31 mouse cellular contexts compared by ENCODE assay signal in the genomic region with DNA sequence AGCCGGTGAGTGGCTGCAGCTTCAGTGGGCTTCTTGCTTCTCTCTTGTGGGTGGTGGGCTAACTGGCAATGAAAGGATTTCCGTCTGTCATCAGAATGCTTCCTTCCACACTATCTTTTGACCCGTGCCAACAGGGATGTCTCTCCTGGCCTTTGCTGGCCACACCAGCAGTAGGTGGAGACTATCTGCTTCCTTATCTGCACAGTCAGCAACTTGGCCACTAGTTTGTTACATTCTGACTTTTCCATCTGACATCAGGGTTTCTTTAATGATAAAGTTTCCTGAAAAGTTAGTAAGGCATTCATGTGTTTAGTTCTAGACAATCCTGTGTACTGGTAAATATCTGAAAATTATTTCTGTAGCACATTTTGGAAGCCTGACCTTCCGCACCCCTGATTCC. TPM values are rescaled to one million over a fixed set of nuclear protein-coding genes. Genes with fewer than 3 reads are reported as not detected.
DNase-seq lines count a peak whose midpoint lies in the region; ATAC-seq and TF ChIP-seq lines count a peak whose summit lies in the region.
"Had no signal": no experiment of that assay in that cellular context is flagged by ENCODE, and none has a peak within 500 bp of the region (broad histone marks: within the 10 kb centered on the region; RNA-seq: fewer than 3 reads in every experiment).

No protein-coding gene starts in this region.

- in situ Hi-C loops in CH12.LX (cut with MboI; ENCODE audit: low pct_ligation_motif_present, low pct_unique_long_range_greater_than_20kb, low sequenced_read_pairs), result no loop called here

- no peaks in the 10 kb centered on the region for H3K27me3 ChIP-seq in heart, adult 2 months (ENCODE audit: control insufficient read depth, insufficient read depth, low read length)
- no peaks in the 10 kb centered on the region for H3K27me3 ChIP-seq in heart, postnatal 0 days (ENCODE audit: control insufficient read depth, insufficient read depth, low read length)
- H3K27me3 ChIP-seq in heart, embryonic 10.5 days (ENCODE audit: insufficient read depth, poor library complexity, severe bottlenecking), result no peaks in the 10 kb centered on the region
- no peaks in the 10 kb centered on the region for H3K27me3 ChIP-seq in CH12.LX (replicated peaks)
- H3K27me3 ChIP-seq in MEL (ENCODE audit: control insufficient read depth in 1 of 2, insufficient read depth in 2 of 2, low read length in 2 of 2), result no peaks in the 10 kb centered on the region
- H3K27me3 ChIP-seq: embryonic facial prominence, embryonic 12.5 days; heart, embryonic 15.5 days; neural tube, embryonic 12.5 days had no signal

- H3K27ac ChIP-seq in heart, adult 2 months, result peak overlapping the region; percentile 8; the same call in 1 of the 2 replicates
- peak overlapping the region; percentile 34; the same call in 1 of the 2 replicates for H3K27ac ChIP-seq in heart, postnatal 0 days (ENCODE audit: low read depth)
- no peak overlapping the region for H3K27ac ChIP-seq in heart, embryonic 10.5 days
- H3K27ac ChIP-seq in CH12.LX (ENCODE audit: insufficient read depth, low read depth), result no peak overlapping the region
- no peak overlapping the region for H3K27ac ChIP-seq in MEL (ENCODE audit: control insufficient read depth, low read depth, low read length)
- H3K27ac ChIP-seq: embryonic facial prominence, embryonic 12.5 days; kidney, postnatal 0 days; neural tube, embryonic 12.5 days; stomach, postnatal 0 days had no signal

- no peak for TF ChIP-seq EP300 in heart, adult 2 months (IDR thresholded peaks at IDR 0.05; ENCODE audit: insufficient read depth, low read depth, low read length)
- no peak for TF ChIP-seq EP300 in heart, postnatal 0 days (IDR thresholded peaks at IDR 0.05; ENCODE audit: low read depth)
- TF ChIP-seq EP300 in CH12.LX (IDR thresholded peaks at IDR 0.05; ENCODE audit: low read length) (no peak), MEL (IDR thresholded peaks at IDR 0.05; ENCODE audit: low read depth in 1 of 2, low read length in 2 of 2) (0 out of 4 replicates have a peak, but pooled peaks of 1 of the 2 experiments have one; percentile 12)

- no peak for TF ChIP-seq CTCF in heart, adult 2 months (IDR thresholded peaks at IDR 0.05)
- TF ChIP-seq CTCF in heart, postnatal 0 days (IDR thresholded peaks at IDR 0.05; ENCODE audit: low read depth), result no peak
- TF ChIP-seq CTCF in CH12.LX (conservative IDR thresholded peaks at IDR 0.05 in 1 of 2, IDR thresholded peaks at IDR 0.05 in 1 of 2; ENCODE audit: low read depth in 2 of 2, low read length in 2 of 2) (no peak), MEL (IDR thresholded peaks at IDR 0.05 in 2 of 3, conservative IDR thresholded peaks at IDR 0.05 in 1 of 3; ENCODE audit: control insufficient read depth in 1 of 3, insufficient read depth in 1 of 3, low read depth in 2 of 3, low read length in 3 of 3, poor library complexity in 1 of 3, severe bottlenecking in 1 of 3) (no peak)

- peak in 1 of 2 experiments; percentile 8 for DNase-seq in heart, adult 2 months
- DNase-seq in heart, postnatal 36 days, result no peak
- DNase-seq in heart, postnatal 0 days (ENCODE audit: low spot score), result no peak
- no peak for DNase-seq in heart, embryonic 10.5 days (ENCODE audit: low spot score)
- DNase-seq in CH12.LX (ENCODE audit: extremely low read depth), result no peak
- DNase-seq in MEL (ENCODE audit: low read depth, low spot score), result no peak
- no peak for DNase-seq in thymus, postnatal 36 days
- DNase-seq in layer of hippocampus, adult 8-10 months (ENCODE audit: low spot score in 2 of 2), result no peak
- DNase-seq: adrenal gland, postnatal 10 days; embryo, embryonic 11 days; gastrocnemius, postnatal 36 days; kidney, adult 18-20 months; kidney, postnatal 4 days; layer of hippocampus, postnatal 36 days; left cerebral cortex, postnatal 4 days; lung, adult 18-20 months; lung, postnatal 4 days; right cerebral cortex, adult 18-20 months; thymus, adult 18-20 months; thymus, postnatal 25 days had no signal

- H3K9ac ChIP-seq in heart, adult 2 months (ENCODE audit: low read depth, low read length), result no peak overlapping the region
- no peak overlapping the region for H3K9ac ChIP-seq in heart, postnatal 0 days (replicated peaks; ENCODE audit: low read depth, low read length)
- no peak overlapping the region for H3K9ac ChIP-seq in CH12.LX (ENCODE audit: insufficient read depth, low read depth)
- H3K9ac ChIP-seq in MEL (ENCODE audit: control insufficient read depth, low read depth, low read length, poor library complexity, severe bottlenecking), result no peak overlapping the region
- H3K9ac ChIP-seq: embryonic facial prominence, embryonic 12.5 days; heart, embryonic 15.5 days; neural tube, embryonic 12.5 days had no signal

- TF ChIP-seq POLR2A in heart, adult 2 months (IDR thresholded peaks at IDR 0.05; ENCODE audit: insufficient read depth, low read depth, low read length), result no peak
- no peak for TF ChIP-seq POLR2A in CH12.LX (IDR thresholded peaks at IDR 0.05; ENCODE audit: low read depth, low read length)
- no peak for TF ChIP-seq POLR2A in MEL (IDR thresholded peaks at IDR 0.05; ENCODE audit: control insufficient read depth in 1 of 2, insufficient read depth in 1 of 2, low read depth in 1 of 2, low read length in 2 of 2, poor library complexity in 1 of 2)

- no peak overlapping the region for H3K4me2 ChIP-seq in heart, postnatal 0 days (ENCODE audit: low read depth, low read length)
- no peak overlapping the region for H3K4me2 ChIP-seq in CH12.LX (ENCODE audit: insufficient read depth, low read depth, poor library complexity, severe bottlenecking)
- H3K4me2 ChIP-seq: embryonic facial prominence, embryonic 12.5 days; heart, embryonic 15.5 days; neural tube, embryonic 12.5 days had no signal

- H3K4me3 ChIP-seq in heart, adult 2 months, result no peak overlapping the region
- H3K4me3 ChIP-seq in heart, postnatal 0 days (ENCODE audit: low read depth, low read length), result no peak overlapping the region
- H3K4me3 ChIP-seq in heart, embryonic 10.5 days, result no peak overlapping the region
- H3K4me3 ChIP-seq in CH12.LX (replicated peaks in 1 of 3; ENCODE audit: low read depth in 2 of 3, low read length in 2 of 3, poor library complexity in 1 of 3), result no peak overlapping the region
- no peak overlapping the region for H3K4me3 ChIP-seq in MEL (ENCODE audit: control insufficient read depth in 1 of 2, insufficient read depth in 1 of 2, low read depth in 2 of 2, low read length in 2 of 2)
- H3K4me3 ChIP-seq: embryonic facial prominence, embryonic 12.5 days; heart, embryonic 15.5 days; myocyte; neural tube, embryonic 12.5 days had no signal

- ATAC-seq in heart, postnatal 0 days (ENCODE audit: insufficient read depth, low read depth), result no peak
- ATAC-seq: CD4-positive, CD25-positive, alpha-beta regulatory T cell, adult 4 months; forebrain, embryonic 14.5 days; hindbrain, embryonic 16.5 days; lung, postnatal 0 days; midbrain, embryonic 16.5 days had no signal

- peaks cover 29% of the 10 kb centered on the region for H3K36me3 ChIP-seq in heart, adult 2 months (ENCODE audit: control insufficient read depth, insufficient read depth, low read length)
- 0 out of 2 replicates have a peak, but pooled peaks cover 7% of the 10 kb centered on the region for H3K36me3 ChIP-seq in heart, postnatal 0 days (replicated peaks; ENCODE audit: control insufficient read depth, insufficient read depth, low read length)
- H3K36me3 ChIP-seq in heart, embryonic 10.5 days, result 0 out of 2 replicates have a peak, but pooled peaks cover 5% of the 10 kb centered on the region
- H3K36me3 ChIP-seq in CH12.LX (replicated peaks in 1 of 2; ENCODE audit: control insufficient read depth in 1 of 2, insufficient read depth in 1 of 2, low read length in 1 of 2) (peaks cover 0 to 23% of the 10 kb centered on the region in 2 experiments), MEL (ENCODE audit: control insufficient read depth in 1 of 2, insufficient read depth in 2 of 2, low read length in 2 of 2) (peaks cover 7 to 22% of the 10 kb centered on the region in 2 experiments; a peak in 3 of 4 replicates)
- H3K36me3 ChIP-seq: heart, embryonic 15.5 days; neural tube, embryonic 12.5 days had no signal

- H3K4me1 ChIP-seq in heart, adult 2 months (ENCODE audit: control insufficient read depth, insufficient read depth, low read length), result peaks cover 21% of the 10 kb centered on the region
- H3K4me1 ChIP-seq in heart, postnatal 0 days (ENCODE audit: control insufficient read depth, insufficient read depth), result peaks cover 22% of the 10 kb centered on the region
- peaks cover 20% of the 10 kb centered on the region for H3K4me1 ChIP-seq in heart, embryonic 10.5 days
- peaks cover 0 to 6% of the 10 kb centered on the region in 2 experiments; a peak in 1 of 4 replicates for H3K4me1 ChIP-seq in CH12.LX (ENCODE audit: control insufficient read depth in 1 of 2, insufficient read depth in 2 of 2)
- H3K4me1 ChIP-seq in MEL (ENCODE audit: control insufficient read depth in 1 of 2, insufficient read depth in 2 of 2, low read length in 2 of 2), result peaks cover 0 to 5% of the 10 kb centered on the region in 2 experiments
- H3K4me1 ChIP-seq: embryonic facial prominence, embryonic 12.5 days; neural tube, embryonic 12.5 days had no signal

- intact Hi-C loops in heart, adult 2 months (cut with DNase I), result no loop called here
- intact Hi-C loops in heart, postnatal 36 days (cut with DNase I), result loop anchor here (5.0 kb wide), 1 partner anchor 39 kb away; no protein-coding TSS in a partner anchor

- 39% methylated on average over 4 of the region's 4 CpGs for WGBS in heart, adult 2 months
- 36% methylated on average over 4 of the region's 4 CpGs for WGBS in heart, postnatal 0 days
- 49% methylated on average over 4 of the region's 4 CpGs for WGBS in heart, embryonic 10.5 days

- dilution Hi-C loops in CH12.LX (cut with MboI; ENCODE audit: extremely low pct_ligation_motif_present, extremely low pct_unique_long_range_greater_than_20kb, low sequenced_read_pairs), result no loop called here

- H3K9me3 ChIP-seq in heart, postnatal 0 days (replicated peaks; ENCODE audit: control insufficient read depth, low read length), result no peaks in the 10 kb centered on the region
- no peaks in the 10 kb centered on the region for H3K9me3 ChIP-seq in heart, embryonic 10.5 days
- no peaks in the 10 kb centered on the region for H3K9me3 ChIP-seq in CH12.LX (replicated peaks; ENCODE audit: low read length)
- H3K9me3 ChIP-seq in MEL (replicated peaks; ENCODE audit: insufficient read depth, low read length), result no peaks in the 10 kb centered on the region
- H3K9me3 ChIP-seq: embryonic facial prominence, embryonic 12.5 days; heart, embryonic 15.5 days; neural tube, embryonic 12.5 days had no signal

- H3K79me2 ChIP-seq in heart, adult 2 months (replicated peaks; ENCODE audit: control insufficient read depth, insufficient read depth, low read length), result peaks cover 11% of the 10 kb centered on the region
- H3K79me2 ChIP-seq in CH12.LX (replicated peaks; ENCODE audit: control insufficient read depth, extremely low read depth, insufficient read depth, poor library complexity, severe bottlenecking), result peaks cover 11% of the 10 kb centered on the region; the same call in 1 of the 2 replicates
- peaks cover 25% of the 10 kb centered on the region for H3K79me2 ChIP-seq in MEL (ENCODE audit: control insufficient read depth, insufficient read depth, low read length, poor library complexity)

- TF ChIP-seq RAD21 in CH12.LX (IDR thresholded peaks at IDR 0.05; ENCODE audit: low read depth, low read length) (no peak), MEL (IDR thresholded peaks at IDR 0.05; ENCODE audit: low read depth, low read length) (no peak)

RNA-seq across cellular contexts. Expression of gene Fam193a, which starts 41.1 kb away (rescaled TPM):
- total RNA-seq in heart, adult 2 months (2021), result 10 to 100 TPM; 24.7 TPM
- 23.6 and 31.3 TPM in 2 replicates for polyA plus RNA-seq in heart, adult 2 months (2012; rRNA removed)
- total RNA-seq in heart, postnatal 36 days (2021), result 10 to 100 TPM; 23.7 TPM
- total RNA-seq in heart, postnatal 0 days (2014; rRNA removed; ENCODE audit: low replicate concordance), result 31.0 and 44.3 TPM in 2 replicates
- 5.4 TPM in 2 replicates for polyA plus RNA-seq in heart, postnatal 0 days (2015; fragmentation: Nextera tagmentation; extraction: Ambion mirVana)
- polyA plus RNA-seq in heart, embryonic 10.5 days (2016; fragmentation: Nextera tagmentation; extraction: Ambion mirVana), result 7.6 and 11.4 TPM in 2 replicates
- total RNA-seq in CH12.LX (2012; rRNA removed) (7.2 and 8.5 TPM in 2 replicates), CH12.LX (2014; rRNA removed) (3.6 and 3.8 TPM in 2 replicates), MEL (2012; rRNA removed) (10.9 and 12.2 TPM in 2 replicates)
- polyA plus RNA-seq in CH12.LX (2012; ENCODE audit: insufficient read length, low read depth) (18.3 and 19.0 TPM in 2 replicates), MEL (2012; ENCODE audit: insufficient read depth in 1 of 2, insufficient read length in 2 of 2, low read depth in 1 of 2, low replicate concordance in 2 of 2, missing spikeins in 1 of 2) (100 to 1,000 TPM in 1 of 2 experiments, 10 to 100 TPM in 1; 37.1 to 317 TPM)
- total RNA-seq in layer of hippocampus, adult 8-10 months (2022), result 10 to 100 TPM; 41.6 to 48.2 (median 45.0) TPM

Comparison
In these comparisons a context has a peak if more than half of its experiments do, and no peak if none do; other contexts are left out.
1. H3K27ac ChIP-seq: peak in heart, adult 2 months (single experiment) and heart, postnatal 0 days (single experiment); none in heart, embryonic 10.5 days (single experiment), CH12.LX (single experiment) and MEL (single experiment).